Mouse (Mus musculus): ENCODE data around the gene Prl2b1.

Gene Prl2b1

DNA sequence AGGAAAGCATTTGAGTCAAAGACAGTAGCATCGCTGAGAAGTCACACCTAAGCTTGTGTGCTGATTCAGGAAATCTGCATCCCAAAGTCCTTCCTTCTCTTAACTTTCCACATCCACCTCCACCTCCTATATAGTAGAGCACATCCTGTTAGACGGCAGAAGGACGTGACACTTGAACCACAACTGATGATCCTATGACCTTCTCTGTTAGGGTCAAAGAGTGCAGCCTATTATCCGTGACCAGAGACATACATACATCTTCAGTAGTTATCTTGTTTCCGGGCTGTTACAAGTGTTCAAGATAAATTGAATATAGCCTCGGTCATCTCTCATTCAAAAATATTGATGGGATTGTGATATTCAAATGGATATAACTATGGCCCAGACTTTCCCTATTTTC lies at the start of gene Prl2b1:
Gene Prl2b1 (minus strand): TSS at position 101 of the 400 bp plus-strand sequence.
- no peak for DNase-seq (ENCODE audit: low spot score)

- no peak for DNase-seq (ENCODE audit: low spot score)
Measured at GRCm38 (mm10) chr13:27438588-27438987, 47.9 kb upstream of the Prl2b1 start, which contains the start of gene Prl8a6. TSS of gene Prl8a6 (minus strand) at chr13:27438688.

DNA sequence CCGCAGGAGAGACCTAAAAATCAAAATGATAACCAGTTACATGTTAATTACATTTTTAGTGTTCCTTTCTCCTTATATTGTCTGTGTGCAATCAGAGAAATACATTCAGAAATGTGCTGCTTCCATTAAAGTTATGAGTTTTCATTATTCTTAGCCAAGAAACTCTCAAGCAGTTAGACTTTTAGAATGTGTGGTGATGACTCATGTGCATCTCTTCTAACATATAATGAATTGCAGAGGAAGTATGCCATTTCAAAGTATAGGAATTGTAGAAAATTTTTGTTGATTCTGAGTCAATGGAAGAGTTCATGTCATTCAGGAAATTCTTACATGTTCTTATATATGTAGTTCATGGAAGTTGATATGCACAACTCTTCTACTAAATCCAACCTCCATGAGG lies 42.5 kb upstream of the Prl2b1 start:
- DNase-seq (ENCODE audit: low spot score), result no peak

DNA sequence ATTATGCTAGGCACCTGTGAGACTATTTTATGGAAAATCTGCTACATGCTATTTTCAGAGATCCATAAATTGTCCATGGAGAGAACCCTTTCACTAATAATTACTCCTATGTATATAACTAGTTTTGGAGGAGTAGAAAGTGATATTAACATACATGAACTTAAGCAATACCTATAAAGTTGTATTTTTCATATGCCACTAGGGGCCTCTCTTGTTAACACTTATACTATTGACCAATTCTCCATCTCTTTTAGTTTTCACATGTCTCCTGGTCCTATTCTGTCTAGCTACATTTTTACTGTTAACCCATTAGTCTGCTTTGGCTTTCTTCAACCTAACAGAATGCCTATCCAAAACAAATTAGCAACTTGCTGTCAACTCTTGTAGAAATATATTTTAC lies 23.0 kb upstream of the Prl2b1 start:
- no peak for DNase-seq (ENCODE audit: low spot score)

GRCm38 (mm10) chr13:27399061-27399724 lies 8.5 kb upstream of the Prl2b1 start:
- no peak for DNase-seq (ENCODE audit: low spot score)

DNA sequence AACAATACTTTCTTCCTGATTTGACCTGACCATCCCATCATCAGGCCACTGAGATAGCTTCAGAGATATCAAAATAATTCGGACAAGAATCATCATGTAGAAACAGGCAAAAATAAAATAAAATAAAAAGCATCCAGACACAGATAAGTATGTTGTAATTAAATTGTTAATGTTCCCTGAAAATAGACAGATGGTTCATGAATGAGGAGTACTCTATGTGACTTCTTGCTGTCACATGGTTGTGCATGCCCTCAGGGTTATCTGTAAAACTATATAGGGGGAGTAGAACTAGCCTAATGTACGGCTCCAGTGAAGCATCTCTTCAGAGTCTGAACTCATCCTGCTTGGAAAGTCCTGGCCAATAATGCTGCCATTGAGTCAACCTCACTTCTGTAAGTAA lies 45.3 kb downstream of the Prl2b1 start, which contains the start of gene Prl8a2:
Gene Prl8a2 (plus strand): TSS at position 301 of the 400 bp plus-strand sequence.
- DNase-seq (ENCODE audit: low spot score), result no peak

- no peak for DNase-seq (ENCODE audit: low spot score)
Measured at GRCm38 (mm10) chr13:27342733-27343275, 47.8 kb downstream of the Prl2b1 start.

- DNase-seq (ENCODE audit: low spot score), result no peak
Measured at GRCm38 (mm10) chr13:27334989-27335388, 55.7 kb downstream of the Prl2b1 start.
